Mouse (Mus musculus): ENCODE measurements around the gene Nup214. TPM values are rescaled to one million over a fixed set of nuclear protein-coding genes. Genes with fewer than 3 reads are reported as not detected.

Gene Nup214
- total RNA-seq, 2 experiments from 2014 or later = 54.1 to 66.7 TPM

DNA sequence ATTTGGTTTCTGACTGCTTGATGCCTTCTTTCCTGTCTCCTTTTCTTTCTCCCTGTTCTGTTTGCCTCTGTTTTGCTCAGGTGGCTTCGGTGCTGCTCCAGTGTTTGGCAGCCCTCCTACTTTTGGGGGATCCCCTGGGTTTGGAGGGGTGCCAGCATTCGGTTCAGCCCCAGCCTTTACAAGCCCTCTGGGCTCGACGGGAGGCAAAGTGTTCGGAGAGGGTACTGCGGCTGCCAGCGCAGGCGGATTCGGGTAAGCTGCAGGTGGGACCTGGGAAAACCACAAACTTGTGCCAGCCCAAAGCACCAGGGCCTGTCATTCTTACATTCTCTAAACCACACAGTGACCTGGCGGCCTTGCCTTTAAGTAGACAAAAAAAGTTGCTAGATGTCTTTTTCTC is 73.1 kb downstream of the Nup214 start:
- DNase-seq = no peak

DNA sequence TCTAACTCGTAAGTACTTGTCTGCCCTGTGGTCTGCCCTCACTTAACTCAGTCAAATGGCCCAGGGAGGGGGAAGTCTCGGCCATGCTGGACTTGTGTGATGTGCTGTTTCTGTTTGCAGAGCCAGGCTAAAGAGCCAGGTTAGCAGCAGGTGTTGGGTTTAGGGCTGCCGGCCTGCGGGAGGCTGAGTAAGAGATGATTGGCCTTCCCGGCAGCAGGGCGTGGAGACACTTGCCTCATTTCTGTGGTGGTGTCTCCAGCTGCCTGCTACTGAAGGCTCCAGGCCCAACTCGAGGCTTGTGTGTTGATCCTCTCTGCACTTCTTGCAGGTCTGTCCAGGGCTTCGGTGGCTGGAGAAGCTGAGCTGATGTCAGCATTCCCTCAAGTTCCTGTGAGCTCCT is 77.6 kb downstream of the Nup214 start:
- DNase-seq = no peak

DNA sequence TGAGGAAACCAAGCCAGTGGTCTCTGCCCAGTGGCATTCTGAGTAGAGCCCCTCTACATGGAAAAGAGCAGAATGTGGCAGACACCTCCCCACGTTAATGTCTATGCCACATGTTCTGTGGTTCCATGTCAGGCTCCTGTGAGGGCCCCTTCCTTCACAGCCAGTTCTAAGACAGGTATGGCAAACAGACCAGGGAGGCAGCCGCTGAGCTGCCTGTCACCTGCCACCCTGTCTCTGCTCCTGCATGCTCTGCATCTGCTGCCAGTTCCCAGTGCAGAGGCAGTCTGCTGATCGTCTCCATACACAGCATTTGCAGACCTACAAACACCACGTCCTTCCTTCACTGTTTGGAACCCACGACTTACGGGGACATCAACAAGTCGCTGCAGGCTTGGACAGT is 78.2 kb downstream of the Nup214 start:
- DNase-seq = no peak

DNA sequence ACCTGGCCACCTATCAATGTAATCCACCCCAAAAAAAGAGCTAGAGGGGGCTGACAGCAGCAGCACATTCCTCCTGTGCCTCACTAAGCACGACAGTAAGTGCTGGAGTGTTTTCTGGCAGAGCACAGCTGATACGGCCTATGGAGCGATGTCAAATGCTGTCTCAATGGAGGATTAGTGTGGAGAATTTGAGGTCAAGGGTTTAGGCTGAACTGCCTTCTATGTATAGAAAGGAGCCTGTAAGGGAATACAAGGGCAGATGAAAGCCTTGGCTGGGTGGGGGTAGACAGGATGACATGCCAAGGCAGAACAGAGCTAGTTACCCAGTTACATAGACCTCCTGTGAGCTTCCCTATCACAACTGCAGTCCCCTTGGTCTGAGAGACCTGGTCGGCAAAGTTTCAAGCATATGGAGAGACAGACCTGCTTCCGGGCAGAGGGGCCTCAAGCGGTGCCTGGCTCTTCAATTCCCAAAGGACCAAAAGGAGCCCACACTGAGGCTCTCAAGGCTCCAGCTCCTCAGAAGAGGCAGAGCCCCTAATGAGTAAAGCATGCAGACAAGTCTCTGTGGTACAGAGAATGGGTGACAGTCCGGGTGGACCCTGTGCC is 81.2 kb downstream of the Nup214 start:
- no peak for DNase-seq

DNA sequence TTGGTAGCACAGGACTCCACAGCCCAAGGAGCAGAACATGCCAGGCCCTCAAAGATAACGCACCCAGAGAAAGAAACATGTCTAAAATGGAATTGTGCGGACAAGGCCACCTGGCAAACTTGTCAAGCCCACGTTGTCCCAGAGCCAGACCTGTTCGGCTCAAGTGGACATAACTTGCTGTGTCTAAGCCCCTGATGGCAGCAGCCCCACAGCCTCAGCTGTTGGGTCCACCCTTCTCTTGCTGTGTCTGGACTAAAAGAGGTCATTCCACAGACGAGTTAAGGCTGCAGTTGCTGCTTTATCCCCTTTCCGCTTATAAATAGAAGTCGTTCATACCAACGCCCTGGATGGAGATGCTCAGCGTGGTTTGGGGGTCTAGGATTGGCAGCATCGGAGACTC is 82.3 kb downstream of the Nup214 start:
- DNase-seq = no peak

DNA sequence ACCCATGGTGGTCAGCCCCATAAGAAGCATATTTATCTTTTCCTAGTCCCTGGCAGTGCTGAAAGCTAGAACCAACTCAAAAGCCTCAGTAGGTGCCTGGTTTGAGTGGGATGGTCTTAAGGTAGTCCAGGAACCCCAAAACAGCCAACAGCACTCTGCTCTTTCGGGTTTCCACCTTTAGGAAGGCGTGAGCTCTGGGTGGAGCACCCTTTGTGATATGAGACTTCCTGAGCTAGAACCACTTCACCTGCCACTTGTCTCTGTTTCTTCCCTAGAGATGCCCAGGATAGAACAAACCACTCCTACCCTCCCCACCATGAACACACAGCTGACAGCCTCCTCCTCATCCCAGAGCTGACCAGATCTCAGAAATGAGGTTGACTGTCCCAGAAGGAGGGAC is 83.1 kb downstream of the Nup214 start:
- no peak for DNase-seq

DNA sequence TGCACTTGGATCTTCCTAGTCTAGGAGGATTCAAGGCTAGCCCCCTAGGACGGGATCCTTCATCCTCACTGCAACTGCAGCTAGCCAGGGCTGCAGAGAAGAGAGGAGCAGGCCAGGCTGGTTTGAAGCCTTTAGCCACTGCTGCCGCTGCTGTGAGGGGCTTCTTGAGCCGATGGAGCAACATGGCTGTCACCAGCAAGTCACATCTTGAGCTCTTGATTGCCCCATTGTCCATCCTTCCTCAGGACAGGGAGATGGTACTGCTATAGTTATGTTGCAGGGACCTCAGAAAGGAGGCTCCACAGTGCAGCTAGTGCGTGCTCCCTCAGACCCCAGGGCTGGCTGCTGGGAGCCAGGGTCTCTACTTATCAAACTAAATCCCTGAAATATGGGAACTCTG is 83.6 kb downstream of the Nup214 start:
- DNase-seq = no peak

DNA sequence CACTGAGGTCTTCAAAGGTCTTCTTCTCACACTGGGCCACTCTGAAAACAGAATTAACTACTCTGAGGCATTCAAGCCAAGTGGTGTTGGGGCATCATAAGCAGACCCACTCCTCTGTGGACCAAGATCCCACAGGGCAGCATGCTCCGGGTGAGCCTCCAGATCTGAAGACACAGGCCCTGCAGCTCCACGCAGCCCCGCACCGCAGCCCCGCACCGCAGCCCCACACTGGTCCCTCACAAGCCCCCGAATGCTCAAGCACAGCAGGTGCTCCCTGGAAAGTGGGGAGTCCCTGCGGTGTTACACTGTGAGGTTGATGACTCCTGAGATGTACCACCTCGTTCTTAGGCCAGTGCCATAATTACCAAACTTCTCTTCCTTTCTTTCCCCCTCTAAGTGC is 84.0 kb downstream of the Nup214 start:
- DNase-seq = no peak

DNA sequence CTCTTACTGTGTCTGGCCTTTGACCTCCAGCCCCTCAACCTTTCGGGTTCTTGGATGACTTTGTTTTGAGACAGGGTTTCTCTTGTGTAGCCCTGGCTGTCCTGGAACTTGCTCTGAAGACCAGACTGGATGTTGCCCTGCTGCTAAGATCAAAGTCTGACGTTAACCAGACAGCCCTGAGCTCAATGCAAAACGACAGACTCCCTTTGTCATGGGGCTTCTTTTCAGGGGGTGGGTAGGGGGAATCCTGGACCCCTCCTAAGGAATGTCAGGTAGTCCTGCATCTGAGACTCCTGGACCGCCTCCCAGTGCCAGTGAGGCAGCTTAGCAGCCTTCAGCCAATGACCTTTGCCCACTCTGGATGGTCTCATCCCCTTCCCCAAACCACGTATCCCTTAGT is 84.5 kb downstream of the Nup214 start:
- DNase-seq = no peak

DNA sequence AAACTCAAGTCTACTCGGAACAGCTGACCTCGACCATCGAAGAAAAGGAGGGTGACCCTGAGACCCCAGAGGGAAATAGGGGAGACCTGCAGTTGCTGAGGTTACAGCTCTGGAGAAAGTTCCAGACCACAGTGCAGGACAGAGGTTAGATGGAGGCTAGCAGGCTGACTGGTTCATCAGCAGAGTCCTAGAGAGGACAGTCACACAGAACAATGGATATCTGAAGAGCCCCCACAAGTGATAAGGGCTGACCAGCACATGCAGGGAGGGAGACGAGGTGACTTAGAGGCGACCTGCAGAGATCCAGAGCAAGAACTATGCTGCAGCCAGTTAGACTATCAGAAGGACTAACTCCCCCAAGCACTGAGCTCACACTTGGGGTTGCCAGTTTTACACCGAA is 85.4 kb downstream of the Nup214 start:
- no peak for DNase-seq

DNA sequence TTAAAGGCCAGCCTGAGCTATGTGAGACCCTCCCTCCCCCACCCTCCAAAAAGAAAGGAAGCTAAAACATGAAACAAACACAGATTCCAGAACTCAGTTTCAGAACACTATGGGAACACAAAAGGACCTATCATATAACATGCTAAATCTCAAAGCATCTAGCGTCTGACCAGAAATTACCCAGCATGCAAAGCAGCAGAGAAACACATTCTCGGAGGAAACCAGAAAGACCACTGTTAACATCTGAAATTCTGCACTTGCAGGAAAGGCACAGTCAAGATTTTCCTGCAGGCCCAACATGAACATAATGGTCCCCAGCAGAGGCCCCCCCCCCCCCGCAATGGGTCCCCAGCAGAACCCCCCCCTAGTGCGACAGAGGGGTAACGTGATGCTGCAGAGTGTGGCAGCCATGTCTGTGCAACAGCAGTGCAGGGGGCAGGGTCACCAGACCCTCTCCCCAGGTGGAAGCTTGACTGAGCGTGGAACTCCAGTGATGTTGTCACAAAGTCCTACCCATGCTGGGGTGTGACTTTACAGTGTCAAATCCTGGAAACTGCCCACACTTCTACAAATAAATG is 86.1 kb downstream of the Nup214 start:
- no peak for DNase-seq

DNA sequence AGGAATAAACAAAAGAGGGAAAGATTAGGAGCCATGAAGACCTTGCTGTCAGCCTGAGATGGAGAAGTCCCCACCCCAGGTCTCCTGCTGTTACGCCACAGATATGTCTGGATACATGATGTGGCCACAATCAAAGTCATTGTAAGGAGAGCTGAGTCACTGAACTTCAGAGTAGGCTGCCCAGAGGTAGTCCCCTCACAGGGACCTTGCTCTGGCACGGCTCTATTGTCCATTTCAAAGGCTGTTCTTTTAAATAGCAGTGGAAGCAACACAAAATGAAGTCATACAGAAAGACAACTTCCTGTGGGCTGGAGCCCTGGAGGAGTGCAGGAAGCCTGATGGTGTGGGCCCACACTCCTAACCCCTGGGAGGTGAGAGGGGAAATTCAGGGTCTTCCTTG is 87.0 kb downstream of the Nup214 start:
- no peak for DNase-seq

DNA sequence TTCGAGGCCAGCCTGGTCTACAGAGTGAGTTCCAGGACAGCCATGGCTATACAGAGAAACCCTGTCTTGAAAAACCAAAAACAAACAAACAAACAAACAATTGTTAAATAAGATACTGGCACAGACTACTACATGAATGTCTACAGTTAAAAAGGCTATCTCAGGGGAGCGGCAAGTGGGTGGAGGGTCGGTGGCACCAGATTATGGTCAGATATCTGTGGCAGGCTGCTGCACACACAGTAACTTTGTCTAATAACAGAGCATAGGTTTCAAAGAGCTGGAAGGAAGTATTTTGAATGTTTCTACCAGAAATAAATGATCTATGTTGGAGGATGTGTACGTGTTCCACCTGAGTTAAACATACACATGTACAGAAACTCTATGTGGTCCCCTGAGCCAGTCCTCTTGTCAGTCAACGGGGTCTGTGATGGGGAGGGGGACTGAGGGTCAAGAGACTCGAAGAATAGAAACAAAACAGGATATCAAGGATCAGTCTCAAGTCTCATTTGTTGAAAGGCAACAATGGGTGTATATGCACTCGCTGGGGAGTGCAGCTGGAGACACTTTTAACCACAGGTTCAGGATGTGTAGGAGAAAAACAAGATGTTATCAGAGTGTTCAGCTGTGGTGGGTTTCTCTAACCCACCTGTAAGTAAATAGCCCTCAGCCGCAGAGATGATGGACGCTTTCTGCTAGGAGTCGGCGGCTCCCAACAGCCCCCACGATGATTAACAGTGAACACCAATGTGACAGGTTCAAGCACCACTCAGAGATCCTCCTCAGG is 87.7 kb downstream of the Nup214 start:
- no peak for DNase-seq

DNA sequence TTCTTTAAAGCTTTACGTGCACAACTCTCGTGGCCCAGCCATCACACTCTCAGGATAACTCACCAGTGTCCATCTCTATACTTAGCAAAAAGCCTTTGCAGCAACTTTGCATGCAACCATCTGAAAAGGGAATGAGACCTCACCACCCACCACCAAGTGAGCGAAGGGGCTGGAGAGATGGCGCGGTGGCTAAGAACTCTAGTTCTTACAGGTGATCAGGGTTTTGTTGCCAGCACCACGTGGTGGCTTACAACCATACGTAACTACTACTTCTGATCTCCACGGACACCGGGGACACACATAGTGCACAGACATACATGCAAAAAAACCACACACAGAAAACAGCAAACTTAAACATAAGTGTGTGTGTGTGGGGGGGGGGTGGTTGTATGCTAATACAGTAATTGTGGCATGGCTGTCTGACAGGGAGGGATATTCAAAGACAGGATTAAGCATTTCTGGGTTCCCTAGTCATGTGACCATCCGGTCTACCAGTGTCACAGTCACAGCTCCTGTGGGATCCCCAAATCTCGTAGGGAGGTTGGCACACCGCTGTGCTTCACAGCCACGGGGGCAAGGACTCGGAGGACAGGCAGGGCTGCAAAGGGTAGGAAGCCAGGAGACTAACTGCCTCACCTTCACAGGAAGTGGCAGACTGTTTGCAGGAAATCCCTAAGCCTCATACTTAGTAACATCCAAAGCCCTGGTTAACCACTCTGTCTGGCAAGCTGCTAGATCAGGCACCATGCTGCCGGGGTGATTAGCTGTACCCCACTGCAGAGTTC is 88.6 kb downstream of the Nup214 start:
- no peak for DNase-seq

DNA sequence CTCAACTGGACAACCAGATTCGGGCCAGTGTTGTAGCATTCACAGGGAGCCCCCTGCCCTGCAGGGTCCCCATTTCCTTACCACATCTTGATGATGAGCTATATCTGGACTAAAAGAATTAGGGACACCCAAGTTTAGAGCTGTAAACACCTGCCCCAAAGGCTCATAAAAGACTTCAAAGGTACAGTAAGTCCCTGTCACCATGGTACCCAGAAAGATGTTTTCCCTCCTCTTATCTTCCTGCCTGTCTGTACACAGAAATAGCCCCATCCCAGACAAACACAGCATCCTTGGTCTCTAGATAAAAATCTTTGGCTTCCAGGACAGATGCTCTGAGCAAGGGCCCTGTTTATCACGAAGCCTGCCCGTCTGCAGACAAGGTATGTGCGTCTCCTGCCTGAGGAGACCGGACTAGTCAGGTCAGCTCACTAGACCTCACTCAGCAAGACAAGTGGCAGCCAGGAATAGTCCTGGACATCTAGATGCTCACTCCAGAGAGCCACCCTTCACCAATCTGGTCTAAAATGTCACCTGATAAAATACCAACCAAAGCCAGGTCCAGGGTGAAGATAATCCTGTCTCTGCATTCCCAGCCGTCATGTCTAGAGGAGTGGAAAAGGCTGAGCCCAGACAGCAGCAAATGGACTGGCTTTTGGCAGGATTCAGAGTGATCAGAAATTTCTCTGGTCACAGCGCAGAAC is 89.4 kb downstream of the Nup214 start:
- DNase-seq = no peak

DNA sequence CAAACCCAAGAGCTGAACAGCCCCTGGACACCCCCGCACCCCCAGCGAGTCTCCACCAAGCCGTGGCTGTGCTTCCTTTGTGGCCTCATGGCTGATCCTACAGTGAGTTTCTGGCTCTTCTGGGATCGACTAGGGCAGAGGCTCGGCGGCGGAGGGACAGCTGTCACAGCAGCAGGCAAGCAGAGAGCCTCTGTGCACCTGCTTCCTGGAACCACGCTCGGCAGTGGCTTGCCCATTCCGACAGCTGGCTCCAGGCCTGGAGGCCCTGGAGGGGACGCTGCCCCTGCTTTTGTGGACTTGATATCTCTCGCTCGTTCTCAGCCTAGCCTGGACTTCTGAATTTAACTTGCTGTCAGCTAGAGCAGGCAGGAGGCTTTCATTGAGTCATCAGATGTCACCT is 90.7 kb downstream of the Nup214 start:
- no peak for DNase-seq

DNA sequence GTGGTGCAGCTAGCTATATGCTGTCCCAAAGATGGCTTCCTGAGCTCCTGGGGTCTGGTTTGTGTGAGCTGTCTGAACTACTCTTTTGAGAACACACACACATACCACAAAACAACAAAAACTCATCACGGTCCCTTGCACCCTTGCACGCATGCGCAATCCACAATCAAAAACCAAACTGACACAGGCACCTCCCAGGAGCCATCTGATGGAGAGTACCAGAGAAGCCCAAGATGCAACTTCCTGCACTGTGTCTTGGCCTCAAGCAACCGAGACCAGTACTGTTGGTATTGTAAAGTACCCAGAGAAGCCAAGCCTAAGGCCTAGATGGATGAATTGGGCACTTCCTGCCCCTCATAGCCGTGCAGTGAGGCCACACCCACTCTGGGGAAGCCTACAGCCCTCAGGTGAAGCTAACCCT is 91.1 kb downstream of the Nup214 start:
- DNase-seq = no peak

DNA sequence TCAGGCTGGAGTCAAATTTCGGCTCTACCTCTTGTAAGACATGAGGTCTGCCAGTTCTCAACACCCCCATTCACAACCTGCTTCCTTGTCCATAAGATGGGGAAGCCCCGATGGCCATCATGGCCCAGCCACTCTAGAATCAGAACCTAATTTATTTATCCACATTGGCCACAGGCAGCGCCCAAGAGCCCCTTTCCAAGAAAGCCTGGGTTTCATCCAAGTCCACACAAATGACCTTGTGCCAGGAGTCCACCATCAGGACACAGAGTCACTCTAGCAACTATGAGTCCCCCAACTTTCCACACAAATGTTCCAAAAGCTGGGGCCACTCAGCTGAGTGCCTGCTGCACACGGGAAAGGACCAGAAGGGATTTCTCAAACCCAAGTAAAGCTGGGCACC is 91.8 kb downstream of the Nup214 start:
- no peak for DNase-seq

DNA sequence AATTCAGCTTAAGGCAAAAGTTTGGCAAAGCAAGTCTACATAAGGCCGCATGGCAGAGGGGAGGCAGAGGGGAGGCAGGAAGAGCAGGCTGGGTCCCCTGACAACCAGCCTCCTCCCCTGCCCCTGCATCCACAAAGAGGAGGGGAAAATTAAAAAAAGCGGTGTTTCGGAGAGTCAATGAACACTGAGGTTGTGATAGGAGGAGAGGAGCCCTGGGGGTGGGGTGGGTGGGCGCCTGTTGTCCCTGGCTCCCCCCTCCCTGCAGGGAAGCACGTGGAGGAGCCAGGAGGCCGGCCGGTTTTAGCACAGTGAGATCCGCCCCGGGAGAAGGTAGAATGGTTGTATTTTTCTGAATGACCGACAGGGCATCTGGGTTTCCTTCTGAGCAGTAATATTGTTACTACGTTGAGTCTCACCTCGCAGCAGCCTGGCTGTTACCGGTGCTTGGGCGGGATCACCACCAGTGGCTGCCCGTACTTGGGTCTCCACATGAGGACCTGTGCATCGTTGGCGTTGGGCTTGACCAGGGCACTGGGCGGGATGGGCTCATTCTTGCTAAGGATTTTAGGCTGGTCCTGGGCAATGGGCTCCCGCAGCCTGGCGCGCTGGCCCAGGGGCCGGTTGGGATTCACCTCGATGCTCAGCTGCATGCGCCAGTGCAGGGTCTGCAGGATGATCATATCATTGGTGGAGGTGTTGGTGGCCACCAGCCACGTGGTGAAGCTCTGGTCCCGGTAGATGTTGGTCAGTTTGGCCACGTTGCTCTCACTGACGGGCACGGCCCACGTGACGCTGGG is 94.8 kb downstream of the Nup214 start:
- no peak for DNase-seq

DNA sequence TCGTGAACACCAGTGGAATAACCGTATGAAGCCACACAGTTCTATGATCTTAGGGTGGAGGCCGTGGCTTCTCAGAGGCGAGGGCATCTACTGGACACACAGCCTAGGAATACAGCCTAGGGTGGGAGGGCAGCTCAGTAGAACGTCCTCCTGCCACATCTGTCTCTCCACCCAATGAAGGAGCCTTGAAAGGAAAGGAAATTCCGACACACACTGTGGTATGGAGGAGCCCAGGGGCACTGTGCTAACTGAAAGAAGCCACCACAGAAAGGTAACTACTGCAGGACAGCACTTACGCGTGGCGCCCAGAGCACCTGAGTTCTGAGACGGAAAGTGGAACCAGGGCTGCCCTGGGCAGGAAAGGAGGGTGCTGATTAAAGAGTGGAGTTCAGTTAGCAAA is 96.5 kb downstream of the Nup214 start:
- no peak for DNase-seq

DNA sequence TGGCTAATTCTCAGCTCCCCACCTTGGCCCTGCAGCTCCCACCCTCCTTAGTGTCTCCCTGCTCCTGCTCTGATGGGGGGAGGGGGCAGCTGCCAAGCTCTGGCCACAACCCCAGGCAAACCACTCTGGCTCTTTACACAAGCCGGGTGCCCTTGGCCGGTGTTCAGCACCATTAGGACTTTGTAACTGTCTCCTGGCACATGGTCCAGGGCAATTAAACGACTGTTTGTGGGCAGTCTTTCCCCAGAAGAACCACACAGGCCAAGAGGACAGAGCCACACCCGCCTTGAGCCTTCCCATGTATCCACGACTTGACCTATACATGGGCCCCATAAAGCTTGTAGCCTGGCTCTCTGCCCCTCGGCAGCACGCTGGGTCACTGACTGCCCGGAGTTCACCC is 100.2 kb downstream of the Nup214 start:
- peak in 1 of 2 experiments; percentile 27 for DNase-seq

DNA sequence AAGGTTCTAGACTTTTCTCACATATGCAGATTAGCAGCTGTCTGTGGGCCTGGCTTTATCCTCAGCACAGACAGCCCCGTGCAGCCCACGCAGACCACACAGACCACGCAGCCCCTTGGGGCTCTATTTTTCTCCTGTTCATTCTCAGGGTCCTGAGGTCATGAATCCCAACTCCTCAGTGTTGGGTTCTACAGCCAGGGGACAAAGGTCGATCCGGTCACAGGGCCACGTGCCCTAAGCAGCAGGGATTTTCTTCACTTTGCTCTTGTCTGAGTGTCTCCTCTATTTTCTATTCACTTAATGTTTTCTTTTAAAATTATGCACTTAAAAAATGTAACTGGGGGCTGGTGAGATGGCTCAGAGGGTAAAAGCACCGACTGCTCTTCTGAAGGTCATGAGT is 101.1 kb downstream of the Nup214 start:
- no peak for DNase-seq

All from layer of hippocampus, postnatal 36 days (tissue).